Mouse (Mus musculus): ENCODE data around the gene Mvb12a. TPM values are rescaled to one million over a fixed set of nuclear protein-coding genes. Genes with fewer than 3 reads are reported as not detected.

Mvb12a gene
- total RNA-seq, 2 experiments from 2014 or later: 2.1 to 9.6 TPM

GRCm38 (mm10) chr8:71560071-71560470 lies 17.3 kb downstream of the Mvb12a start:
- ATAC-seq (replicated peaks; ENCODE audit: low FRiP score, poor library complexity, severe bottlenecking): no peak

GRCm38 (mm10) chr8:71560765-71561164 lies 18.0 kb downstream of the Mvb12a start:
- ATAC-seq (replicated peaks; ENCODE audit: low FRiP score, poor library complexity, severe bottlenecking): no peak

DNA sequence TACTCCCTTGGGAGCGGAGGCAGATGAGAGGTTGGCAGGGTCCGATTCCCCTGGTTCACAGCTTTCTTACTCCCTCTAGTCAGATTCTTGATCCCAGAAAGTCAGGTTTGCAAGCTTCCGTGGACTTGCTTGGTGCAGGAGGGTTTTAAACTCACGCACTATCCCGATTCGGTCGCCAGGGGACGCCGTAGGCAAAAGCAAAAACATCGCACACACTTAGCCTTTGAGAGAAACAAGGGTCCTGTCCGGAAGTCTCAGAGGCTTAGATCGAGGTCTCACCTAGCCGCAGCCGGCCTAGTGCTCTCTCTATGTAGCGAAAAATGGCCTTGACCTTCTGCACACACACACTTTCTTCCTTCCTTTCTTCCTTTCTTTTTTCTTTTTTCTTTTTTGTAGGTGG lies 18.7 kb downstream of the Mvb12a start:
- ATAC-seq (replicated peaks; ENCODE audit: low FRiP score, poor library complexity, severe bottlenecking): no peak

DNA sequence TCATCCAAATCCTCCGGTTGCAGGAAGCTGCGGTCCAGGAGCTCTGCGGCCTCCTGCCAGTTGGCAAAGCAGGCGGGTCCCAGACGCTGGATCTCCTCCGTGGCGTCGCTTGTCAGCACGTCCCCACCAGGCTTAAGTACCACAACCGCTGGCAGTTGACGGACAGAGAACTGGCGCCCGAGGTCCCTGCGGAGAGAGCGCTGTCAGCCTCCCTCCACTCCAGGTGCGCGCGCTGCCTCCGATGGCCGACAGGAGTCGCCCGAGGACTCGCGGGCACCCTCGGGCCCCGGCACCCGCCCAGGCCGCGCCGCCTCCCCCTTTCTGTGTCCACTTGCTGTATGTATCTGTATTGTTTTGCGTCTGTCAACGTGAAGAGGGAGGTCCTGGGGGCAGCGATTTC lies 20.0 kb downstream of the Mvb12a start:
- peak; percentile 79 for ATAC-seq (replicated peaks; ENCODE audit: low FRiP score, poor library complexity, severe bottlenecking)

DNA sequence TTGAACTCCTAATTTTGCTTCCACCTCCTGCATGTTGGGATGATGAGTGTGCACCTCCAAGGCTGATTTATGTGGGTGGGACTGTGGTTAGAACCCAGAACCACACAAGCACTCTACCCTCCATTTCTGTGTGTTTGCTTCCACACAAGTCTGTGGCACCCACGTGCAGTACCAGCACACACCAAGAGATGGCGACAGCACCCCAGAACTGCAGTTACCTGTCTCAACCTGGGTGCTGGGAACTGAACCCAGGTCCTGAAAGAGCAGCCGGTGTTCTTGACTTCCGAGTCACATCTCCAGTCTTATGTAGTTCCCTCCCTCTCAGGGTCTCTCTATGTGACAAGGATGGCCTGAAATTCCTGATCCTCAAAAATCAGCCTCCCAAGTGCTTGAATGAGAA lies 21.3 kb downstream of the Mvb12a start:
- no peak for ATAC-seq (replicated peaks; ENCODE audit: low FRiP score, poor library complexity, severe bottlenecking)

- ATAC-seq (replicated peaks; ENCODE audit: low FRiP score, poor library complexity, severe bottlenecking): no peak
These were observed 23.8 kb downstream of the Mvb12a start, which contains the start of gene Nxnl1 for GRCm38 (mm10) chr8:71566501-71566900. TSS of gene Nxnl1 (minus strand) at chr8:71566601.

GRCm38 (mm10) chr8:71567587-71567986 lies 24.9 kb downstream of the Mvb12a start:
- ATAC-seq (replicated peaks; ENCODE audit: low FRiP score, poor library complexity, severe bottlenecking): no peak

GRCm38 (mm10) chr8:71568387-71568937 lies 25.7 kb downstream of the Mvb12a start, which contains the start of gene Slc27a1:
TSS of gene Slc27a1 (plus strand) at chr8:71568882.
- no peak for ATAC-seq (replicated peaks; ENCODE audit: low FRiP score, poor library complexity, severe bottlenecking)

GRCm38 (mm10) chr8:71568941-71569340 lies 26.2 kb downstream of the Mvb12a start:
- ATAC-seq (replicated peaks; ENCODE audit: low FRiP score, poor library complexity, severe bottlenecking): no peak

- ATAC-seq (replicated peaks; ENCODE audit: low FRiP score, poor library complexity, severe bottlenecking): peak; percentile 44
These were observed 26.9 kb downstream of the Mvb12a start for GRCm38 (mm10) chr8:71569366-71570290.

GRCm38 (mm10) chr8:71570291-71570954 lies 27.7 kb downstream of the Mvb12a start:
- peak; percentile 44; the same call in 1 of the 2 replicates for ATAC-seq (replicated peaks; ENCODE audit: low FRiP score, poor library complexity, severe bottlenecking)

GRCm38 (mm10) chr8:71572077-71572476 lies 29.4 kb downstream of the Mvb12a start:
- ATAC-seq (replicated peaks; ENCODE audit: low FRiP score, poor library complexity, severe bottlenecking): no peak

- no peak for ATAC-seq (replicated peaks; ENCODE audit: low FRiP score, poor library complexity, severe bottlenecking)
These were observed 30.3 kb downstream of the Mvb12a start for GRCm38 (mm10) chr8:71572847-71573633.

GRCm38 (mm10) chr8:71574426-71574825 lies 31.7 kb downstream of the Mvb12a start:
- ATAC-seq (replicated peaks; ENCODE audit: low FRiP score, poor library complexity, severe bottlenecking): no peak

DNA sequence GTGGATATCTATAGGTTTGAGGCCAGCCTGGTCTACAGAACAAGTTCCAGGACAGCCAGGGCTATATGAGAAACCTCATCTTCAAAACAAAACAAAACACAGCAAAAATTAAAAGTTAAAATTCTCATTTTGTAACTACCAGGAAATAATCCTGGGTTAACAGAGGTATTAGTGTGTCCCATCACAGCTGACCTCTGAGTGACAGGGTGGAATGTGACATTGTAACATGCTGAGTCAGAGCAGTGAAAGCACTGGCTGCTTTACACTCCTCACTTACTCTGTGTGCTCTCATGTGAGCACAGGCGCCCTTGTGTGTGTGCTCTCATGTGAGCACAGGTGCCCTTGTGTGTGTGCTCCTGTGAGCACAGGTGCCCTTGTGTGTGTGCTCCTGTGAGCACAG lies 32.3 kb downstream of the Mvb12a start:
- ATAC-seq (replicated peaks; ENCODE audit: low FRiP score, poor library complexity, severe bottlenecking): no peak

- no peak for ATAC-seq (replicated peaks; ENCODE audit: low FRiP score, poor library complexity, severe bottlenecking)
These were observed 35.2 kb downstream of the Mvb12a start for GRCm38 (mm10) chr8:71577856-71578387.

DNA sequence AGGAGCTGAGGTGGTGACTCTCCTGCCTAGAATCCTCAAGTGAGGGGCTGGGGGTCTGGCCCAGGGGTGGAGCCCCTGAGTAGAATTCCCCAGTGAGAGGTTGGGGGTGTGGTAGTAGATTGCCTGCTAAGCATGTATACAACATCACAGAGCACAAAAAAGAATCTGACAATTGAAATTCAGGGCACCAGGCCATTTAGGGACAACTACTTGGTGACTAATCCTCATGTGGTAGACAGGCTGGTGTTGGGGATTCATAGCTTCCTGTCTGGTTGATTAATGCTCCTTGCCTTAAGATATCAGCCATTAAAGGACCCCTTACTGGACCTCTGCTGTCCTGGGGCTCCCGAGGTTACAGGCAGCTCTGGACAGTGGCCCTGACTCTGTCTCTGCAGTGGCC lies 36.3 kb downstream of the Mvb12a start:
- ATAC-seq (replicated peaks; ENCODE audit: low FRiP score, poor library complexity, severe bottlenecking): no peak

GRCm38 (mm10) chr8:71579476-71579875 lies 36.8 kb downstream of the Mvb12a start:
- no peak for ATAC-seq (replicated peaks; ENCODE audit: low FRiP score, poor library complexity, severe bottlenecking)

GRCm38 (mm10) chr8:71580201-71580600 lies 37.5 kb downstream of the Mvb12a start:
- ATAC-seq (replicated peaks; ENCODE audit: low FRiP score, poor library complexity, severe bottlenecking): no peak

DNA sequence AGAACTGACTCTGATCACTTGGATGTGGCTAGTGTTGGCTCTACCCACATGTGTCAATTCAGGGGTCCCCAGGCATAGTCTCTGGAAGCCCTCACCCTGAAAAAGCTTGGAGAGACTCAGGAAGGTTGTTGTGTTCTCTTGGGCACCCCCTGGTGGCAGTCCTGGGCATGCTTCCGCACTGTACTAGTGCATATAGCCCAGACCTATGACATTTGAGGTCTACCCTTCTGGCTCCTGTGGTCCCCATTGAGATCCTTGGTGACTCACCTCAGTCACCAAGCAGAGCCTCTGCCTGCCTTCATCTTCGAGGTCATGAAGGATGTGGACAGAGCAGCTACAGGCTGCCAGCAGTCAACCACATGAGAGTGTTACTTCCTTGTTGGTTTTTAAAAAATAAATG lies 44.2 kb downstream of the Mvb12a start:
- no peak for ATAC-seq (replicated peaks; ENCODE audit: low FRiP score, poor library complexity, severe bottlenecking)
